Mouse (Mus musculus): ENCODE measurements around the gene Ddhd1. TPM values are rescaled to one million over a fixed set of nuclear protein-coding genes. Genes with fewer than 3 reads are reported as not detected.

The Ddhd1 gene
- polyA plus RNA-seq, 1 experiment from 2014 or later, result 16.5 TPM

Small RNA genes lying within 50 kb of the gene (microRNA-seq; reads per million reads assigned to microRNA genes)
- 1.4 reads per million for gene Mir5131

Other genes with a start within 250 kb of the Ddhd1 start
- 53.0 and 53.5 TPM in 2 replicates for gene Fermt2, start 128.0 kb downstream of the Ddhd1 start, polyA plus RNA-seq (2015; fragmentation: Nextera tagmentation; extraction: Ambion mirVana)

Measured in midbrain, embryonic 13.5 days (tissue).